Mouse (Mus musculus): ENCODE results near the gene Gm45062.

DNA sequence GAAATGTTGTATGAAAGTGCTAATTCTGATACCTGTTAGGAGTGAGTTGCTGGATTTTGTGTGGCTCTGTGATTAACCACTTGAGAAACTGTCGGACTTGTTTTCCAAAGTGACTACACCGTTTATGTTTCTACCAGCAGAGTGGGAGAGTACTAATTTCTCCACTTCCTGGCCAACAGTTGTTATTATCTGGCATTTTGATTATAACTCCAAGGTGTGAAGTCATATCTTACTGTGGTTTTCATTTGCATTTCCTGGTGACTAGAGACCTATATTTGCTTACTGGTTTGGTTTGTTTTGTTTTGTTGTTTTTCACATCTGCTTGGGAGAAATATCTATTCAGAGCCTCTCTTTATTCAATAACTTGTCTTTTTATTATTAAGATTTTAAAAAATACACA is 149.1 kb downstream of the Gm45062 start:
- no peak for TF ChIP-seq CTCF (IDR thresholded peaks at IDR 0.05; ENCODE audit: low read depth)
- TF ChIP-seq EP300 (IDR thresholded peaks at IDR 0.05; ENCODE audit: low read depth): no peak
